Mouse (Mus musculus): ENCODE results near the gene Pim3. TPM values are rescaled to one million over a fixed set of nuclear protein-coding genes. Genes with fewer than 3 reads are reported as not detected.

The Pim3 gene
- polyA plus RNA-seq, 1 experiment = 78.5 TPM

- Histone ChIP-seq H3K27ac (ENCODE audit: insufficient read depth, low read depth, low read length) (peak overlapping the region; percentile 96), H3K27me3 (replicated peaks; ENCODE audit: control insufficient read depth, insufficient read depth, low read length) (no peaks in the 10 kb centered on the region), H3K36me3 (ENCODE audit: control insufficient read depth, insufficient read depth, low read length) (no peaks in the 10 kb centered on the region), H3K4me3 (ENCODE audit: insufficient read depth, low read depth, low read length) (no peak overlapping the region), H3K4me1 (ENCODE audit: control insufficient read depth, insufficient read depth, low read length) (peaks cover 57% of the 10 kb centered on the region)
- peak; percentile 56 for DNase-seq
- WGBS = 78% methylated on average over 9 of the region's 9 CpGs
- TF ChIP-seq CTCF (conservative IDR thresholded peaks at IDR 0.05; ENCODE audit: insufficient read depth, insufficient read length, low read depth, low read length) = no peak
- no peak for TF ChIP-seq POLR2A (IDR thresholded peaks at IDR 0.05; ENCODE audit: low read depth, low read length)
Measured at GRCm38 (mm10) chr15:88853106-88853505, 8.9 kb upstream of the Pim3 start.

- 13% methylated on average over 6 of the region's 6 CpGs for WGBS
- Histone ChIP-seq H3K27me3 (replicated peaks; ENCODE audit: control insufficient read depth, insufficient read depth, low read length) (no peaks in the 10 kb centered on the region), H3K4me3 (ENCODE audit: insufficient read depth, low read depth, low read length) (no peak overlapping the region), H3K36me3 (ENCODE audit: control insufficient read depth, insufficient read depth, low read length) (no peaks in the 10 kb centered on the region), H3K4me1 (ENCODE audit: control insufficient read depth, insufficient read depth, low read length) (peaks cover 58% of the 10 kb centered on the region), H3K27ac (ENCODE audit: insufficient read depth, low read depth, low read length) (peak overlapping the region; percentile 83)
- peak; percentile 95 for DNase-seq
- TF ChIP-seq POLR2A (IDR thresholded peaks at IDR 0.05; ENCODE audit: low read depth, low read length) = no peak
- no peak for TF ChIP-seq CTCF (conservative IDR thresholded peaks at IDR 0.05; ENCODE audit: insufficient read depth, insufficient read length, low read depth, low read length)
Measured at GRCm38 (mm10) chr15:88854119-88854968, 7.6 kb upstream of the Pim3 start.

DNA sequence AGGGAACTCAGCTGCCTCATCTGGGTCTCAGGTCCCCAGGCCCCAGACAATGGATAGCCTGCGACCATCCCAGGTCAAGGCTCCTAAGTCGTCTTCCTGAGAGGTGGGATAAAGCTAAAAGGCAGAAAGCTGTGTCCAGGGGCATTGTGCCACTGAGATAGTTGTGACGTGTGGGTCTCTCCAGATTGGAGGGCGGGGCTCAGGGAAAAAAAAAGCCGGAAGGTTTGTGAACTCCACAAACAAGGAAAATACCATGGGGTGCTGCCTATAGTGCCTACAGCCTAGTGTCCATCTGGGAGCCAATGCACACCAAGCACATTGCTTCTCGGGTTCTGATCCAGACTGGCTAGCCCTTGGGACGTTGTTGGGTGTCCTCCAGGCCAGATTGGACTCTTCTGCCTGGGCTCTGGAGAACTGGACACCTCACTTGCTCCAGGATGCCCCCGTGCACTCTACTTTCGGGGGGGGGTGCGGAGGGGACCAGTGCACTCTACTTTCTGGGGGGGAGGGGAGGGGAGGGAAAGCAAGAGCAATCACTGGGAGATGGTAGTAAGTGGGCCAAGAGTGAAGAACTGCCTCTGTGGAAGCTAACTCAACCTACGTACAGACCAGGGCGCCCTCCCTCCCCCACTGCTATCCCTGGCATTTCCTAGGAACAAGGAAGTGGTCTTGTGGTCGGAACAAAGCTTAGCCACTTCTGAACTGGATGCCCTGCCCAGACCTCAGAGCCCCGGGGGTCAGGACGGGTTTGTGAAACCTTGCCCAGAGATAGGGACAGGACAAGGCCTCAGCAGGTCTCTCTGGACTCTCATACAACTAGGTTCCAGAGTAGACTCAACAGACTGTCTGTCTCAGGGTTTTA lies 6.8 kb upstream of the Pim3 start:
- Histone ChIP-seq H3K36me3 (ENCODE audit: control insufficient read depth, insufficient read depth, low read length) (no peaks in the 10 kb centered on the region), H3K27me3 (replicated peaks; ENCODE audit: control insufficient read depth, insufficient read depth, low read length) (no peaks in the 10 kb centered on the region), H3K27ac (ENCODE audit: insufficient read depth, low read depth, low read length) (peak overlapping the region; percentile 83), H3K4me1 (ENCODE audit: control insufficient read depth, insufficient read depth, low read length) (peaks cover 52% of the 10 kb centered on the region), H3K4me3 (ENCODE audit: insufficient read depth, low read depth, low read length) (no peak overlapping the region)
- 42% methylated on average over 15 of the region's 15 CpGs for WGBS
- no peak for TF ChIP-seq POLR2A (IDR thresholded peaks at IDR 0.05; ENCODE audit: low read depth, low read length)
- no peak for TF ChIP-seq CTCF (conservative IDR thresholded peaks at IDR 0.05; ENCODE audit: insufficient read depth, insufficient read length, low read depth, low read length)
- peak; percentile 69 for DNase-seq

- peak; percentile 39 for DNase-seq
- Histone ChIP-seq H3K4me3 (ENCODE audit: insufficient read depth, low read depth, low read length) (no peak overlapping the region), H3K27me3 (replicated peaks; ENCODE audit: control insufficient read depth, insufficient read depth, low read length) (no peaks in the 10 kb centered on the region), H3K4me1 (ENCODE audit: control insufficient read depth, insufficient read depth, low read length) (peaks cover 48% of the 10 kb centered on the region), H3K27ac (ENCODE audit: insufficient read depth, low read depth, low read length) (peak overlapping the region; percentile 21), H3K36me3 (ENCODE audit: control insufficient read depth, insufficient read depth, low read length) (no peaks in the 10 kb centered on the region)
- TF ChIP-seq POLR2A (IDR thresholded peaks at IDR 0.05; ENCODE audit: low read depth, low read length) (no peak), CTCF (conservative IDR thresholded peaks at IDR 0.05; ENCODE audit: insufficient read depth, insufficient read length, low read depth, low read length) (no peak)
- WGBS = 38% methylated on average over 6 of the region's 6 CpGs
Measured at GRCm38 (mm10) chr15:88855896-88856417, 6.0 kb upstream of the Pim3 start.

DNA sequence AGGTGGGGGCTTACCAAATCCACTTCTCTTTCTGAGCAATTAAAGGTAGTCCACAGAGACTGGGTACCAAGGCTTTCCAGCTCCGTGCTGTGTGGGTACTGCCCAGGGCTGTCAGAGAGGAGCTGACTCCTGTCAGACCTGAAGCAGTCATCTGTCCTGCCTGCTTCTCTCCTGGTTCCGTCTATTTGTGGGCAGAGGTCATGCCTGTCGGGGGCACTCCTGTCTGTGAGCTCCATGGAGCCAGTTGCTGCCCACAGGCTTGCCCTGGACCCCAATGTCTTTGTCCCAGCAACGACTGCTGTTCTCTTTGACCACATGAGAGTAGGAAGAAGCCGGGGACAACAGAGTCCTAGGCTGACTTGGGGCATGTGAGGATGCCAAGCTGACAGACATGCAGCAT lies 5.4 kb upstream of the Pim3 start:
- Histone ChIP-seq H3K36me3 (ENCODE audit: control insufficient read depth, insufficient read depth, low read length) (no peaks in the 10 kb centered on the region), H3K4me3 (ENCODE audit: insufficient read depth, low read depth, low read length) (no peak overlapping the region), H3K27me3 (replicated peaks; ENCODE audit: control insufficient read depth, insufficient read depth, low read length) (no peaks in the 10 kb centered on the region), H3K27ac (ENCODE audit: insufficient read depth, low read depth, low read length) (no peak overlapping the region), H3K4me1 (ENCODE audit: control insufficient read depth, insufficient read depth, low read length) (peaks cover 48% of the 10 kb centered on the region)
- TF ChIP-seq CTCF (conservative IDR thresholded peaks at IDR 0.05; ENCODE audit: insufficient read depth, insufficient read length, low read depth, low read length) = no peak
- TF ChIP-seq POLR2A (IDR thresholded peaks at IDR 0.05; ENCODE audit: low read depth, low read length) = no peak
- DNase-seq = no peak
- 80% methylated on average over 5 of the region's 5 CpGs for WGBS

DNA sequence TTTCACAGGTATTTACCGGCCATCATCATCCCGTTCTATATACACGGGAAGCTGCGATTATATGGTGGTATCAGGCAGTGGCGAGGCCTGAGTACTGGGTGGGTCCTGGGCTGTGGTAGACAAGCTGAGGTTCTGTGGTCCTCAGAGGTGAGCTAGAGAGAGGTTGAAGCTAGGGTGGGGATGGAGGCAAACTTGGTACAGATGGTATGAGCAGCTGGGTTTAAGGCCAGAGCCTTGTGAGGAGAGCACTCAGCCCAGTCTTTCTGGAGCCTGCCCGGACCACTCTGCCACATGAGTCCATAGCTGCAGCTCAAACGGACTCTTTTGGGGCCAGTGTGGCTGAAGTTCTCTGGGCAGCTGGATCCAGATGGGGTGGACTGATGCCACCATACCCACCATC lies 4.6 kb upstream of the Pim3 start:
- Histone ChIP-seq H3K4me3 (ENCODE audit: insufficient read depth, low read depth, low read length) (no peak overlapping the region), H3K36me3 (ENCODE audit: control insufficient read depth, insufficient read depth, low read length) (no peaks in the 10 kb centered on the region), H3K27ac (ENCODE audit: insufficient read depth, low read depth, low read length) (no peak overlapping the region), H3K27me3 (replicated peaks; ENCODE audit: control insufficient read depth, insufficient read depth, low read length) (no peaks in the 10 kb centered on the region), H3K4me1 (ENCODE audit: control insufficient read depth, insufficient read depth, low read length) (peaks cover 41% of the 10 kb centered on the region)
- no peak for DNase-seq
- TF ChIP-seq CTCF (conservative IDR thresholded peaks at IDR 0.05; ENCODE audit: insufficient read depth, insufficient read length, low read depth, low read length) = no peak
- TF ChIP-seq POLR2A (IDR thresholded peaks at IDR 0.05; ENCODE audit: low read depth, low read length) = no peak
- WGBS = 96% methylated on average over 7 of the region's 7 CpGs
